Mouse (Mus musculus): ENCODE data around the gene Nup210l. TPM values are rescaled to one million over a fixed set of nuclear protein-coding genes. Genes with fewer than 3 reads are reported as not detected.

Gene Nup210l
- polyA plus RNA-seq, 1 experiment from 2014 or later, result 0.20 TPM

DNA sequence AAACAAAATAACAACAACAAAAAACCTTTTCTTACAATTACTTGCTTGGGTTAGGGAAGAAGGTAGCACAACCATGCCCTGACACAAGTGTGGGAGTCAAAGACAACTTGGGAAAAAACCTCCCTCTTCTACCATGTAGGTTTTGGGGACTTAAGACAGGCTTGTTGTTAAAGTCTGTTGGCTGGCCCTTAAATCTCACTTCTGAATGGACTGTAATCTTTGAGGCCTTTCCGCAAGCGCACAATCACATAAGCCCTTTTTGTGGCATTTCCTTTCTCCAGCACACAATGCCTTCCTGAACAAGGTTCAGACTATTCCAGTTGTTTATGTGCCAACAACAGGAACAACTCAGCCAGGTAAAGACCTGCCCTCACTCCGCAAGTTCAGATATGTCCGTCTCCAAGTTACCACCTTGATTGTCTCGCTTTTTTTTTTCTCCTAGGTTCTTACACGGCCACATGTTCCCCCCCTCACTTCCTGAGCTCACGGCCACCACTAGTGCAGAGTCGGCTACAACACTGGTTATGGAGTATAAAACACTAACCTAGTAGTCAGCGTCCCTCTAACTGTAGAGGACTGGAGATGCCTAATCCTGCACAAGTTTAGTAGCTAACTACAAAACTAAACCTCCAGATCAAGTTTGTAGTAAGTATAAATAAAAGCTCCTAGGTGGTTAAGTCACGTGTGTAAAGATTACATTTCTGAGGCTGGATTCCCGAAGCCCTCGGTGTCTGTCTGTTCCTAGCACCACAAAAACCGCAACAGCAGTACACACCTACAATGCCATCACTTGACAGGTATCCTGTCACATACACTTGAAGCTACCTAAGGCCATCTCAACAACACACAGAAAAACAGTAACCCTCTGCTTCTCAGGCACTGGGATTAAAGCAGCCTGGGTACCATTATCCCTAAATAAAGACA lies 107.8 kb downstream of the Nup210l start:
- Histone ChIP-seq H3K4me1 (replicated peaks) (peaks cover 33% of the 10 kb centered on the region), H3K9me3 (replicated peaks) (no peaks in the 10 kb centered on the region), H3K9ac (peak overlapping the region; percentile 46), H3K27ac (peak overlapping the region; percentile 11; the same call in 1 of the 2 replicates), H3K27me3 (no peaks in the 10 kb centered on the region), H3K36me3 (peaks cover 40% of the 10 kb centered on the region), H3K4me3 (peak overlapping the region; percentile 94), H3K4me2 (peak overlapping the region; percentile 93)
- WGBS, result 62% methylated on average over 13 of the region's 13 CpGs
- ATAC-seq (replicated peaks; ENCODE audit: insufficient number of reproducible peaks, insufficient read depth, low FRiP score, low read depth), result no peak

- Histone ChIP-seq H3K4me1 (replicated peaks) (peaks cover 33% of the 10 kb centered on the region), H3K4me2 (peak overlapping the region; percentile 93), H3K27ac (peak overlapping the region; percentile 91), H3K36me3 (peaks cover 40% of the 10 kb centered on the region), H3K4me3 (peak overlapping the region; percentile 94), H3K9ac (peak overlapping the region; percentile 89), H3K9me3 (replicated peaks) (no peaks in the 10 kb centered on the region), H3K27me3 (no peaks in the 10 kb centered on the region)
- no peak for ATAC-seq (replicated peaks; ENCODE audit: insufficient number of reproducible peaks, insufficient read depth, low FRiP score, low read depth)
- WGBS, result 7% methylated on average over 5 of the region's 5 CpGs
These were observed 108.8 kb downstream of the Nup210l start for GRCm38 (mm10) chr3:90212723-90213122.

GRCm38 (mm10) chr3:90213377-90213866 lies 109.5 kb downstream of the Nup210l start, which contains the start of the genes Rps27 and Rab13:
TSS of gene Rps27 (minus strand) at chr3:90213651.
TSS of gene Rab13 (plus strand) at chr3:90213695.
- H3K36me3 ChIP-seq, result peaks cover 39% of the 10 kb centered on the region
- WGBS, result under 1% methylated on average over 42 of the region's 42 CpGs
- no peaks in the 10 kb centered on the region for H3K9me3 ChIP-seq (replicated peaks)
- no peaks in the 10 kb centered on the region for H3K27me3 ChIP-seq
- peak; percentile 93 for ATAC-seq (replicated peaks; ENCODE audit: insufficient number of reproducible peaks, insufficient read depth, low FRiP score, low read depth)
- H3K4me1 ChIP-seq (replicated peaks), result peaks cover 33% of the 10 kb centered on the region
- H3K4me2 ChIP-seq, result peak within 1 kb of the TSS; percentile 93
- peak within 1 kb of the TSS; percentile 89 for H3K9ac ChIP-seq
- H3K27ac ChIP-seq, result peak within 1 kb of the TSS; percentile 91
- peak within 1 kb of the TSS; percentile 94 for H3K4me3 ChIP-seq

GRCm38 (mm10) chr3:90213956-90214684 lies 110.2 kb downstream of the Nup210l start:
- H3K27ac ChIP-seq, result peak overlapping the region; percentile 91
- H3K27me3 ChIP-seq, result no peaks in the 10 kb centered on the region
- H3K36me3 ChIP-seq, result peaks cover 32% of the 10 kb centered on the region
- ATAC-seq (replicated peaks; ENCODE audit: insufficient number of reproducible peaks, insufficient read depth, low FRiP score, low read depth), result no peak
- H3K9me3 ChIP-seq (replicated peaks), result no peaks in the 10 kb centered on the region
- H3K9ac ChIP-seq, result peak overlapping the region; percentile 89; the same call in 1 of the 2 replicates
- peak overlapping the region; percentile 93 for H3K4me2 ChIP-seq
- peaks cover 27% of the 10 kb centered on the region for H3K4me1 ChIP-seq (replicated peaks)
- WGBS, result 13% methylated on average over 12 of the region's 12 CpGs
- peak overlapping the region; percentile 94 for H3K4me3 ChIP-seq

GRCm38 (mm10) chr3:90215825-90216380 lies 112.0 kb downstream of the Nup210l start:
- no peak for ATAC-seq (replicated peaks; ENCODE audit: insufficient number of reproducible peaks, insufficient read depth, low FRiP score, low read depth)
- Histone ChIP-seq H3K4me3 (no peak overlapping the region), H3K9me3 (replicated peaks) (no peaks in the 10 kb centered on the region), H3K4me2 (no peak overlapping the region), H3K27ac (no peak overlapping the region), H3K9ac (no peak overlapping the region), H3K27me3 (no peaks in the 10 kb centered on the region), H3K36me3 (peaks cover 17% of the 10 kb centered on the region), H3K4me1 (replicated peaks) (peaks cover 29% of the 10 kb centered on the region)
- WGBS, result 43% methylated on average over 1 of the region's 1 CpGs

- Histone ChIP-seq H3K27ac (peak overlapping the region; percentile 87), H3K4me2 (peak overlapping the region; percentile 82), H3K27me3 (no peaks in the 10 kb centered on the region), H3K4me1 (replicated peaks) (peaks cover 27% of the 10 kb centered on the region), H3K4me3 (peak overlapping the region; percentile 68), H3K9me3 (replicated peaks) (no peaks in the 10 kb centered on the region), H3K9ac (peak overlapping the region; percentile 76), H3K36me3 (peaks cover 11% of the 10 kb centered on the region)
- WGBS, result 18% methylated on average over 6 of the region's 6 CpGs
- no peak for ATAC-seq (replicated peaks; ENCODE audit: insufficient number of reproducible peaks, insufficient read depth, low FRiP score, low read depth)
These were observed 116.2 kb downstream of the Nup210l start for GRCm38 (mm10) chr3:90220088-90220487.

DNA sequence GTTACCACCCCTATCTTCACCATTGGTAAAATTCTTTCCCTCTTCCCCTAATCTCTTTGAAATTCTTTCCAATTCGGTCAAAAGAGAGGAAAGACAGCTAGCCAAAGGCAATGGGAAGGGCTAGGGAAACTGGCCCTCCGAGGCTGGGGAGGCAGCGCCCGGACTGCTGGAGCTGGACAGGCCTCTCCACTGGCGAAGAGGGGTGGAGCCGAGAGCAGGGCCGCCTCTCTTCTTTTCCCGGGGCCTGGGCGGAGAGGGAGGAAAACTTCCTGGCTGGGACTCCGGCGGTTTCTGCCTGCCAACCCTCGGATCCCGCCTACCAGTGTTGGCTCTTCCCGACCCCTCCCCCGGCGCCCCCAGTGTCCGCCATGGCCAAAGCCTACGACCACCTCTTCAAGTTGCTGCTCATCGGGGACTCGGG lies 116.6 kb downstream of the Nup210l start:
- H3K36me3 ChIP-seq, result peaks cover 14% of the 10 kb centered on the region
- H3K27me3 ChIP-seq, result no peaks in the 10 kb centered on the region
- peak overlapping the region; percentile 76 for H3K9ac ChIP-seq
- H3K4me2 ChIP-seq, result peak overlapping the region; percentile 82
- H3K27ac ChIP-seq, result peak overlapping the region; percentile 87
- H3K9me3 ChIP-seq (replicated peaks), result no peaks in the 10 kb centered on the region
- peak; percentile 80 for ATAC-seq (replicated peaks; ENCODE audit: insufficient number of reproducible peaks, insufficient read depth, low FRiP score, low read depth)
- WGBS, result 0% methylated on average over 19 of the region's 20 CpGs
- peaks cover 27% of the 10 kb centered on the region for H3K4me1 ChIP-seq (replicated peaks)
- peak overlapping the region; percentile 68 for H3K4me3 ChIP-seq

GRCm38 (mm10) chr3:90221123-90221522 lies 117.2 kb downstream of the Nup210l start:
- H3K27ac ChIP-seq, result peak overlapping the region; percentile 87
- peaks cover 27% of the 10 kb centered on the region for H3K4me1 ChIP-seq (replicated peaks)
- no peaks in the 10 kb centered on the region for H3K9me3 ChIP-seq (replicated peaks)
- H3K4me2 ChIP-seq, result peak overlapping the region; percentile 82
- 0 out of 2 replicates have a peak, but pooled peaks have one; percentile 1 for ATAC-seq (replicated peaks; ENCODE audit: insufficient number of reproducible peaks, insufficient read depth, low FRiP score, low read depth)
- 12% methylated on average over 5 of the region's 5 CpGs for WGBS
- peak overlapping the region; percentile 76 for H3K9ac ChIP-seq
- H3K27me3 ChIP-seq, result no peaks in the 10 kb centered on the region
- H3K4me3 ChIP-seq, result peak overlapping the region; percentile 68
- peaks cover 19% of the 10 kb centered on the region for H3K36me3 ChIP-seq

GRCm38 (mm10) chr3:90222455-90222854 lies 118.5 kb downstream of the Nup210l start:
- Histone ChIP-seq H3K4me2 (no peak overlapping the region), H3K4me3 (no peak overlapping the region), H3K27ac (no peak overlapping the region), H3K4me1 (replicated peaks) (peaks cover 27% of the 10 kb centered on the region), H3K27me3 (no peaks in the 10 kb centered on the region), H3K9me3 (replicated peaks) (no peaks in the 10 kb centered on the region), H3K9ac (no peak overlapping the region), H3K36me3 (peaks cover 19% of the 10 kb centered on the region)
- ATAC-seq (replicated peaks; ENCODE audit: insufficient number of reproducible peaks, insufficient read depth, low FRiP score, low read depth), result no peak
- WGBS, result 86% methylated on average over 4 of the region's 4 CpGs

- Histone ChIP-seq H3K27ac (no peak overlapping the region), H3K9me3 (replicated peaks) (no peaks in the 10 kb centered on the region), H3K4me3 (no peak overlapping the region), H3K4me1 (replicated peaks) (peaks cover 27% of the 10 kb centered on the region), H3K36me3 (peaks cover 19% of the 10 kb centered on the region), H3K27me3 (no peaks in the 10 kb centered on the region), H3K9ac (no peak overlapping the region), H3K4me2 (no peak overlapping the region)
- 42% methylated on average over 3 of the region's 3 CpGs for WGBS
- ATAC-seq (replicated peaks; ENCODE audit: insufficient number of reproducible peaks, insufficient read depth, low FRiP score, low read depth), result no peak
These were observed 119.0 kb downstream of the Nup210l start for GRCm38 (mm10) chr3:90222941-90223340.

DNA sequence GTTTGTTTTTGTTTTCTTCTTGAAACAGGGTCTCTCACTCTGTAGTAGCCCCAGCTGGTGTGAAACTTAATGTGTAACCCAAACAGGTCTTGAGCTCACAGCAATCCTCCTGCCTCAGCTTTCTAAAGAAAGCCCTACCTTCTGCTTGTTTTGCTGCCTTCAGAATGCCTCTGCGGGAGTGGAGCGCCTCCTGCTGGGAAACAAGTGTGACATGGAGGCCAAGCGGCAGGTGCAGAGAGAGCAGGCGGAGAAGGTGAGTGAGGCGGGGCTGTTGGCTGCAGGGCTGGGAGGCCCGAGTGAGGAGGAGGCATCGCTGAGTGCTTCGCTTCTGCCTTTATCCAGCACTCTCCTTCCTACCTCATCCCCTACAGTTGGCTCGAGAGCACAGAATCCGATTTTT lies 120.4 kb downstream of the Nup210l start:
- no peak for ATAC-seq (replicated peaks; ENCODE audit: insufficient number of reproducible peaks, insufficient read depth, low FRiP score, low read depth)
- Histone ChIP-seq H3K4me2 (no peak overlapping the region), H3K36me3 (peaks cover 19% of the 10 kb centered on the region), H3K9me3 (replicated peaks) (no peaks in the 10 kb centered on the region), H3K27me3 (no peaks in the 10 kb centered on the region), H3K9ac (no peak overlapping the region), H3K4me1 (replicated peaks) (peaks cover 27% of the 10 kb centered on the region), H3K4me3 (no peak overlapping the region), H3K27ac (no peak overlapping the region)
- WGBS, result 83% methylated on average over 10 of the region's 10 CpGs

Measured in heart, embryonic 15.5 days (tissue).